Mouse (Mus musculus) small intestine, adult 2 months (tissue): ENCODE measurements around the gene Vsx2. TPM values are rescaled to one million over a fixed set of nuclear protein-coding genes. Genes with fewer than 3 reads are reported as not detected.

ENCODE experiments used
- H3K27ac ChIP-seq: fragments of 200-500 bp; 2 replicates; pipeline ENCODE4 v1.5.1; 2012; ENCODE audit warnings: low read depth, low read length, control low read depth, inconsistent platforms; ENCODE audit not compliant: insufficient read depth
- H3K27me3 ChIP-seq: fragments of 200-500 bp; 2 replicates; pipeline ENCODE4 v1.6.1; 2012; ENCODE audit warnings: mild to moderate bottlenecking, moderate library complexity, low read length, inconsistent platforms; ENCODE audit not compliant: control insufficient read depth, insufficient read depth
- H3K36me3 ChIP-seq: fragments of 200-500 bp; 2 replicates; pipeline ENCODE4 v1.6.1; 2012; ENCODE audit warnings: mild to moderate bottlenecking, low read length, control low read depth, inconsistent platforms; ENCODE audit not compliant: control insufficient read depth, insufficient read depth
- H3K4me1 ChIP-seq: fragments of 200-500 bp; 2 replicates; pipeline ENCODE4 v1.6.1; 2012; ENCODE audit warnings: low read length, inconsistent platforms, mixed read lengths; ENCODE audit not compliant: control insufficient read depth, insufficient read depth, insufficient read length
- H3K4me3 ChIP-seq: fragments of 200-500 bp; 2 replicates; pipeline ENCODE4 v1.5.1; 2012; ENCODE audit warnings: low read depth, mild to moderate bottlenecking, control low read depth, inconsistent platforms, low read length, moderate library complexity
- CTCF ChIP-seq: fragments of 200-500 bp; IDR thresholded peaks from 2 replicates; pipeline ENCODE4 v1.5.1; 2012; ENCODE audit warnings: low read depth, mild to moderate bottlenecking, control low read depth, inconsistent platforms, low read length, moderate library complexity, mixed read lengths; ENCODE audit not compliant: insufficient replicate concordance, insufficient read length; ENCODE audit errors: extremely low read depth
- POLR2A ChIP-seq: fragments of 200-500 bp; IDR thresholded peaks from 2 replicates; pipeline ENCODE4 v1.6.1; 2012; ENCODE audit warnings: low read depth, mild to moderate bottlenecking, control low read depth, inconsistent platforms, low read length, moderate library complexity
- WGBS: fragments of 180-500 bp; shearing (Covaris S2); methylation state at CpG from one replicate; pipeline ENCODE4 v1.1.7; 2018; 5-methylcytosine and 5-hydroxymethylcytosine counted together
- polyA plus RNA-seq: library from polyadenylated mRNA; depleted of rRNA; stranded (reverse); fragments of >200 nt; gene quantifications from 2 replicates; pipeline ENCODE4 v1.2.3, GENCODE M21; 2012

Gene Vsx2
- polyA plus RNA-seq, 1 experiment: not detected

DNA sequence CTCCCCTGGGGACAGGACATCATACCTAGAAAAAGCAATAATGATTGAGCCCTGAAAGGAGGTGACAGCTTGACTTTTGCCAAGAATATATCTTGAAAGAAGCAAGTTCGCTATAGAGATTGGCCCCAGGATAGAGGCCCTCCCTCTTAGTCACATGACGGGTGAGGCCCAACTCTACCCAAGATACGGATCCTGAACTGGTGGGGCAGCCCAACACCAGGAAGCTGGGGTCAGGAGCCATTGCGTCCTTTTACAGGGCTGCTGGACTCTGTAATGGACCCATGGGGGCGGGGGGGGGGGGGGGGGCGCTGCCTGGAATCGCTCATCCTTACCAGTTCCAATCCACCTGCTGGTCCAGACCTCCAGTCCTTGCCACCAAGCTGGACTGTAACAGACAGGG, 34.4 kb downstream of the Vsx2 start:
- Histone ChIP-seq H3K27ac (no peak overlapping the region), H3K4me3 (no peak overlapping the region), H3K36me3 (peaks cover 44% of the 10 kb centered on the region), H3K27me3 (no peaks in the 10 kb centered on the region), H3K4me1 (no peaks in the 10 kb centered on the region)
- TF ChIP-seq POLR2A (no peak), CTCF (no peak)
- 84% methylated on average over 6 of the region's 7 CpGs for WGBS

DNA sequence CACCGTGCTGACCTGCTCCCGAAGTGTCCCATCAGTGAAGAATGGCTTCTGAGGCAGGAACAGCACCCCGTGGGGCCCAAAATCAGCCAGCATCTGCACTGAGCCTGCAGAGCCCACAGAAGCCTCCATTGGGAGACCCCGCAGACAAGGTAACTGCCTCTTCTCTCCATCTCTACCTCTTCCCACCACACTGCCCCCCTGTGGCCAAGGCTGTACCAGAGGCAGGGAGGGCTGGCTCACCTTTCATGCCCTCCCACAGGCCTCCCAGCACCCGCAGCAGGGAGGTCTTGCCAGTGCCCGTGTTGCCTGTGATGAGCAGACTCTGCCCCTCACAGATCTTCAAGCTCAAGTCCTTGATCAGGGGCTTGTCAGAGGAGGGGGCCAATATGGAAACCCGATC, 36.3 kb downstream of the Vsx2 start:
- no peak overlapping the region for H3K27ac ChIP-seq
- no peaks in the 10 kb centered on the region for H3K27me3 ChIP-seq
- WGBS: 83% methylated on average over 7 of the region's 7 CpGs
- H3K4me3 ChIP-seq: no peak overlapping the region
- peaks cover 44% of the 10 kb centered on the region for H3K36me3 ChIP-seq
- TF ChIP-seq POLR2A (no peak), CTCF (peak; percentile 39; the same call in 1 of the 2 replicates)
- no peaks in the 10 kb centered on the region for H3K4me1 ChIP-seq

DNA sequence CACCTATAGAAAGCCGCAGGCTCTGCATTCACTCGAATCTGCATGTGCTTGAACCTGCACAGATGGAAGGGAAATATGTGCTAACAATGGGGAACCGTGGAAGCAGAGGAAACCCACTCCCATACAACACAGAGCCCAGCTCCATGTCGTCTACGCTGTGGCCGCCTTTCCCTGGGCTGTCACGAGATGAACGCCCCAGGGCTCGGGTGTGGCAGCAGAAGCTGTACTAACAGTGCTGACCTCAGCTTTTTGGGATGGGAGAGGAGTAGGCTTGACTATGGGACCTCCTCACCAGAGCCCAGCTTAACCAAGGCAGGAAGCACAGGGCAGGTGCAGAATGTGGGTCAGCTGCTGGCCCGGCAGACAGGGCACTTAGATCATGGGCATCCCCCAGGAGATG, 42.2 kb downstream of the Vsx2 start:
- TF ChIP-seq CTCF: no peak
- no peak for TF ChIP-seq POLR2A
- no peak overlapping the region for H3K4me3 ChIP-seq
- WGBS: 90% methylated on average over 10 of the region's 10 CpGs
- peaks cover 9% of the 10 kb centered on the region for H3K36me3 ChIP-seq
- peaks cover 12% of the 10 kb centered on the region; the same call in 1 of the 2 replicates for H3K4me1 ChIP-seq
- H3K27ac ChIP-seq: no peak overlapping the region
- no peaks in the 10 kb centered on the region for H3K27me3 ChIP-seq

DNA sequence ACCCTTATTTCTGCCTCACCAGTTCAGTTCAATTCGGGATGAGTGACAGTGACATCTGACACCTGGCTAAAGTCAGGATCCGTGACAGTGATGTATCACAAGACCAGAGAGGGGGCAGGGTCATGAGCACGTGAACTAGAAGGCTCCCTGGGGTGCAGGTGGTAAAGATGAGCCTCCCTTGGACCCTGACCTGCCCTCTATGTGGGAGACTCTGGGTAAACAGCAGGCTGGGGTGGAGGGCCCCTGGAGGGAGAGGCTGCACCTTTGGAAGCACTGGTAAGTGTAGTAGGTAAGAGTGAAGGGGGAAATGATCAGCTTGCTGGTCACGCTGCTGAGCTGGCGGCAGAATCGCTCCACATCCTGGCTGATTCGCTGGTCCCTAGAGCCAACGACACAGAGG, 43.0 kb downstream of the Vsx2 start:
- WGBS: 43% methylated on average over 8 of the region's 8 CpGs
- Histone ChIP-seq H3K27me3 (no peaks in the 10 kb centered on the region), H3K4me1 (peaks cover 12% of the 10 kb centered on the region; the same call in 1 of the 2 replicates), H3K36me3 (peaks cover 6% of the 10 kb centered on the region), H3K4me3 (no peak overlapping the region), H3K27ac (no peak overlapping the region)
- TF ChIP-seq CTCF: no peak

DNA sequence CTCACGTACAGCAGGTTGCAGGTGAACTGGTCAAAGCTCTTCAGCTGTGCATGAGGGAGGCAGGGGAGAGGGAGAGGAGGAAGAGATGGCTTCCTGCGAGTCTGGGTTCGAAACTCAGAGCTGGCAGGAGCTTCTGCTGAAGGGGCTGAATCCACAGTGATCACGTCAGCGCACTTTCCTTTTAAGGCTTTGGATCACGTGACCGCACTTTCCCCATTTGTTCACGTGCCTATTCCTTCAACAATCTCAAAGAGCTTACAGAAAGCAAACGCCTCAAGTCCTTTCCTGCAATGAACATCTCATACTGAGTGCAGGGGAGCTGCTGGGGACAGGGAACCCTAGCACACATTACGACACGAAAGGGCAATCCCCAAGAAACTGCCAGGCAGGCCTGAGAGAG, 44.4 kb downstream of the Vsx2 start:
- 69% methylated on average over 11 of the region's 11 CpGs for WGBS
- Histone ChIP-seq H3K27me3 (no peaks in the 10 kb centered on the region), H3K4me3 (peak overlapping the region; percentile 60), H3K36me3 (peaks cover 4% of the 10 kb centered on the region), H3K4me1 (peaks cover 12% of the 10 kb centered on the region; the same call in 1 of the 2 replicates), H3K27ac (peak overlapping the region; percentile 20)
- no peak for TF ChIP-seq CTCF
- peak; percentile 23; the same call in 1 of the 2 replicates for TF ChIP-seq POLR2A

DNA sequence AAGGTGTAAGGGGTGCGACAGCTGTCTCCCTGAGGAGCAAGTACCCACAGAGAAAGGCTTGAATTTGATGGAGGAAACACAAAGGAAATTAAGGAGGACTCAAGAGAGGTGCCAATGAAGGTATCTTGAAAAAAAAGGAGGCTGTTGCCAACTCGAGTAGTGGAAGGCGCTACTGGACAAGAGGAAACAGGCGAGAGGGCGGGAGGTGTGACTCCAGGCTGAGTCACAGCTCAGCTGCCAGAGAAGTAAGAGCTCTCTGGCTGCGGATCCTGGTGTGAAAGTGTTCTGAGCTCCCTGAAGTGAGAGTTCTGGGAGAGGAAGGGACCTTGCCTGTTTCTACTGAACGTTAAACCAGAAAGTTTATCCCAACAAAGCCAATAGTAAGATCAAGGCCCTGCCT, 45.0 kb downstream of the Vsx2 start:
- Histone ChIP-seq H3K36me3 (peaks cover 4% of the 10 kb centered on the region), H3K27me3 (no peaks in the 10 kb centered on the region), H3K4me3 (no peak overlapping the region), H3K4me1 (peaks cover 12% of the 10 kb centered on the region; the same call in 1 of the 2 replicates), H3K27ac (peak overlapping the region; percentile 20)
- no peak for TF ChIP-seq POLR2A
- 60% methylated on average over 7 of the region's 7 CpGs for WGBS

DNA sequence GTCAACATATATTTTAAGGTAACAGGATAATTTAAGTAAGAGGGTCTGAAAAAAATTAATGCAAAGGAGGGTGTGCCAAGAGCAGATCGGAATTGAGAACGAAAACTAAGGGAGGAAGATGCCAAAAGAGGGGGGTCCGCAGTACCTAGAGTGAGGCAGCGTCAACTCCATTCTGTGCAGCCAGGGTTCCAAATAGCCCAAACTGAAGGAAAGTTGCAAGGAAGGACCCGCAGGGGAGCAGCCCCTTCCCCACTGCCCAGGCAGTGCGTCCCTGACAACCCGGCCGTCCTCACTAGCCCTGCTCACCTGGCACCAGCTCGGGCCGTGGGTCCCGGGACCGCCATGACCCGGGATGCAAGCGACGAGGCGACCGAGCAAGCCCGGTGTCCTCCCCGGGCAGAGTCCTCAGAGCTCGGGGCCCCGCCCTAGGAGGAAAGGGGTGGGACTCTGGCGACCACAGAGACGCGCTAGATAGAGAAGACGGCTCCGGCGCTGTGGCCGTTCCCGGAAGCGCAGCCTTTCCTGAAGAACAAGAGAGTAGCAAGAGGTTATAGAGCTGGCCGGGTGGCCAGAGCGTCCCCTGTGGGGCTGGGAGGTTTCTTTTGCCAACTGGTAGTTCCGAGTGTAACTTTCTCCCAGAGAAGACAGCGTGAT, 47.5 kb downstream of the Vsx2 start, which contains the start of gene Abcd4:
Gene Abcd4, minus strand, starts transcription at position 437 of the 654 bp plus-strand sequence.
- TF ChIP-seq CTCF (peak; percentile 52), POLR2A (peak; percentile 90)
- peaks cover 12% of the 10 kb centered on the region; the same call in 1 of the 2 replicates for H3K4me1 ChIP-seq
- H3K27me3 ChIP-seq: no peaks in the 10 kb centered on the region
- WGBS: under 1% methylated on average over 34 of the region's 34 CpGs
- H3K4me3 ChIP-seq: peak within 1 kb of the TSS; percentile 68
- H3K27ac ChIP-seq: peak within 1 kb of the TSS; percentile 0; the same call in 1 of the 2 replicates
- H3K36me3 ChIP-seq: peaks cover 1% of the 10 kb centered on the region; the same call in 1 of the 2 replicates
